Mouse (Mus musculus): ENCODE results near the gene Gm49383. TPM values are rescaled to one million over a fixed set of nuclear protein-coding genes. Genes with fewer than 3 reads are reported as not detected.

Gm49383 gene
- total RNA-seq, 1 experiment = 11.7 TPM

DNA sequence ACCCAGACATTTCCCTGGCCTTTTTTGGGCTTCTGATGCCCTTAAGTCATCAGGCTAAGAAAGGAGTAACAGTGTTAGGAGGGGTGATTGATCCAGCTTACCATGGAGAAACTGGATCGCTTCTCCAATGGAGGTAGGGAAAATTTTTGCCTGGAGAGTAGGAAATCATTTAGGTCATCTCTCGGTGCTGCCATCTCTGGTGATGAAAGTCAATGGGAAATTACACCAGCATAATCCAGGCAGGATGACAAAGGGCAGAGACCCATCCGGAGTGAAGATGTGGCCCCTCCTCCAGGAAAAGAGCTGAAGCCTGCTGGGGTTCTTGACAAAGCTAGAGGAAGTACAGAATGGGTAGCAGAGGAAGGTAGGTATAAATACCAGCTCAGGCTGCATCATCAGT, 41.4 kb upstream of the Gm49383 start:
- in situ Hi-C loops (cut with MboI; ENCODE audit: low sequenced_read_pairs in 2 of 2, unreplicated experiment in 2 of 2) = no loop called here
- no peak for DNase-seq (ENCODE audit: low read depth, low spot score)
- Histone ChIP-seq H3K9me3 (ENCODE audit: control insufficient read depth, insufficient read depth, low read depth, low read length) (no peaks in the 10 kb centered on the region), H3K9ac (ENCODE audit: insufficient read depth, low read depth, low read length, poor library complexity, severe bottlenecking) (no peak overlapping the region), H3K27ac (ENCODE audit: insufficient read depth, low read depth, low read length, poor library complexity, severe bottlenecking) (no peak overlapping the region), H3K4me1 (ENCODE audit: control insufficient read depth in 2 of 2, insufficient read depth in 2 of 2, low read length in 2 of 2, poor library complexity in 1 of 2) (no peaks in the 10 kb centered on the region), H3K4me3 (ENCODE audit: insufficient read depth in 1 of 2, low read depth in 1 of 2, low read length in 2 of 2, poor library complexity in 1 of 2, severe bottlenecking in 1 of 2) (no peak overlapping the region), H3K36me3 (ENCODE audit: control insufficient read depth, insufficient read depth, low read length, poor library complexity, severe bottlenecking) (no peaks in the 10 kb centered on the region)
- no peak for TF ChIP-seq CHD2 (IDR thresholded peaks at IDR 0.05; ENCODE audit: low read depth, low read length)

DNA sequence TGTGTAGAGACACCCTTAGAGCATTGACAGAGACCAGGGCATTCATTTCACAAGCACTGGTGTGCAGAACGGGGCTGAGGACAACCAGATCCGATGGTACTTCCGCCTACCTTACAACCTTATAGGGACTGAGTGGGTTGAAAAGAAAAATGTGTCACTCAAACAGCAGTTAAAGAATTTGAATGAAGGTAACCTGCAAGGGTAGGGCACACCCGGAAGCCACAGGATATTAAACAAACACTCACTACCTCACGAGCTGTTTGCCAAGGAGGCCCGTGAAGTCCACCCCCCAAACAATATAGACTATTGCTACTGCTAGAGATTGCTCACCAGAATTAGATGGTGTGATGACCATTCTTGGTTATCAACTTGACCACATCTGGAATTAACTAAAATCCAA, 38.9 kb upstream of the Gm49383 start:
- in situ Hi-C loops (cut with MboI; ENCODE audit: low sequenced_read_pairs in 2 of 2, unreplicated experiment in 2 of 2) = no loop called here
- H3K9me3 ChIP-seq (ENCODE audit: control insufficient read depth, insufficient read depth, low read depth, low read length) = no peaks in the 10 kb centered on the region

DNA sequence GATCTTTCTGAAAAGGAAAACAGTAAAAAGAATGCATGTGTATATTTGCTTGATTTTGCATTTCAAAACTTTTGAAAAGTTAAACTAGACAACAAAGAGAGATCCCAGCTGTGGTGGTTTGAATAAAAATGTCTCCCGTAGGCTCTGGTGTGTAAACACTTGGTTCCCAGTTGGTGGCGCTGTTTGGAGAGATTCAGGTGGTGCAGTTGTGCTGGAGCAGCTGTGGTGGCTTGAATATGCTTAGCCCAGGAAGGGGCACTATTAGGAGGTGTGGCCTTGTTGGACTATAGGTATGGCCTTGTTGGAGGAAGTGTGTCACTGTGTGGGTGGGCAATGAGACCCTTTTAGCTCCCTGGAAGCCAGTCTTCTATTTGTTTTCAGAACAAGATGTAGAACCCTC, 32.3 kb upstream of the Gm49383 start:
- DNase-seq (ENCODE audit: low read depth, low spot score) = peak; percentile 72
- Histone ChIP-seq H3K4me3 (ENCODE audit: insufficient read depth in 1 of 2, low read depth in 1 of 2, low read length in 2 of 2, poor library complexity in 1 of 2, severe bottlenecking in 1 of 2) (no peak overlapping the region), H3K36me3 (ENCODE audit: control insufficient read depth, insufficient read depth, low read length, poor library complexity, severe bottlenecking) (peaks cover 8% of the 10 kb centered on the region; the same call in 1 of the 2 replicates), H3K9me3 (ENCODE audit: control insufficient read depth, insufficient read depth, low read depth, low read length) (no peaks in the 10 kb centered on the region), H3K27ac (ENCODE audit: insufficient read depth, low read depth, low read length, poor library complexity, severe bottlenecking) (no peak overlapping the region), H3K4me1 (ENCODE audit: control insufficient read depth in 2 of 2, insufficient read depth in 2 of 2, low read length in 2 of 2, poor library complexity in 1 of 2) (peaks cover 1 to 5% of the 10 kb centered on the region in 2 experiments; a peak in 2 of 4 replicates), H3K9ac (ENCODE audit: insufficient read depth, low read depth, low read length, poor library complexity, severe bottlenecking) (no peak overlapping the region)
- TF ChIP-seq MAFK (IDR thresholded peaks at IDR 0.05; ENCODE audit: insufficient read depth, low read depth, low read length) (no peak), HCFC1 (IDR thresholded peaks at IDR 0.05; ENCODE audit: borderline replicate concordance, insufficient read depth, low read length) (no peak), ZC3H11A (IDR thresholded peaks at IDR 0.05; ENCODE audit: borderline replicate concordance, low read depth, low read length) (no peak), ZNF384 (IDR thresholded peaks at IDR 0.05; ENCODE audit: low read depth, low read length) (no peak), CHD2 (IDR thresholded peaks at IDR 0.05; ENCODE audit: low read depth, low read length) (no peak)
- in situ Hi-C loops (cut with MboI; ENCODE audit: low sequenced_read_pairs in 2 of 2, unreplicated experiment in 2 of 2) = no loop called here

More for the DNA sequence above, 38.9 kb upstream of the Gm49383 start:
- Histone ChIP-seq H3K9ac (ENCODE audit: insufficient read depth, low read depth, low read length, poor library complexity, severe bottlenecking) (no peak overlapping the region), H3K36me3 (ENCODE audit: control insufficient read depth, insufficient read depth, low read length, poor library complexity, severe bottlenecking) (no peaks in the 10 kb centered on the region), H3K4me3 (ENCODE audit: insufficient read depth in 1 of 2, low read depth in 1 of 2, low read length in 2 of 2, poor library complexity in 1 of 2, severe bottlenecking in 1 of 2) (no peak overlapping the region), H3K4me1 (ENCODE audit: control insufficient read depth in 2 of 2, insufficient read depth in 2 of 2, low read length in 2 of 2, poor library complexity in 1 of 2) (no peaks in the 10 kb centered on the region), H3K27ac (ENCODE audit: insufficient read depth, low read depth, low read length, poor library complexity, severe bottlenecking) (no peak overlapping the region)
- DNase-seq (ENCODE audit: low read depth, low spot score) = no peak
- no peak for TF ChIP-seq ZC3H11A (IDR thresholded peaks at IDR 0.05; ENCODE audit: borderline replicate concordance, low read depth, low read length)
- TF ChIP-seq MAFK (IDR thresholded peaks at IDR 0.05; ENCODE audit: insufficient read depth, low read depth, low read length) = no peak

DNA sequence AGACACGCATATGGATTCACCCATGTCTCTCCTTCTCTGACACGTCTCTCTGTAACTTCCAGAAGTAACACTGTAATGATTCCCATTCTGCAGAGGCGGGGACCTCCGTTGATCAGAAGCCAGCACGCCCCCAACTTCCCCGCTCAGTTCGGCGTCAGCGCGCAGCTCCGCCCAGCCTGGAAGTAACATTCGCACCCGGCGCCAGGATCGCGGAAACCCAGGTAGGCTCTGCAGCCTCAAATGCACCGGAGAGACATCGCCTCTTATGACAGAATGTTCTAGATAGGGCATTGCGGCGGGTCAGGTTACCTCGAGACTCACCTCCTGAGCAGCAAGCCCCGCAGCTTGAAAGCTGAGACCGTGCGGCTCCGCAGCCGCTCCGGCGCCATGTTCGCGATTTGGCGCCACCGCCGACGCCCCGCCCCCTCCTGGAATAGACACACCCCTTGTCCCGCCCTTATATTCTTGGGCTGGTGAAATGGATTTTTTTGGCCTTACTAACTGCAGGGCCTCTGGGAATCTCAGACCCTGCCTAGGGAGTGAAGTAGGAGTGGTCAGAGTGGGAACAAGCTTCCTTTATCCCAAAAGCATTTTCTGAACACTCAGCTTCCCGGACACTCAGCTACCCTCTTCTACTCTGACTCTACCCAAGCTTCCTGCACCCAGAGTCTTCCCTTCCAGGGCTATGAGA, 31.0 kb upstream of the Gm49383 start, which contains the start of gene Pole2:
TSS of gene Pole2 (minus strand) at position 420 of the 691 bp plus-strand sequence.
- in situ Hi-C loops (cut with MboI; ENCODE audit: low sequenced_read_pairs in 2 of 2, unreplicated experiment in 2 of 2) = no loop called here

More for the DNA sequence above, 31.0 kb upstream of the Gm49383 start, which contains the start of gene Pole2:
- Histone ChIP-seq H3K4me3 (ENCODE audit: insufficient read depth in 1 of 2, low read depth in 1 of 2, low read length in 2 of 2, poor library complexity in 1 of 2, severe bottlenecking in 1 of 2) (peak within 1 kb of the TSS; percentile 81 to 95), H3K9ac (ENCODE audit: insufficient read depth, low read depth, low read length, poor library complexity, severe bottlenecking) (peak within 1 kb of the TSS; percentile 96), H3K4me1 (ENCODE audit: control insufficient read depth in 2 of 2, insufficient read depth in 2 of 2, low read length in 2 of 2, poor library complexity in 1 of 2) (peaks cover 1 to 5% of the 10 kb centered on the region in 2 experiments; a peak in 2 of 4 replicates), H3K9me3 (ENCODE audit: control insufficient read depth, insufficient read depth, low read depth, low read length) (no peaks in the 10 kb centered on the region), H3K36me3 (ENCODE audit: control insufficient read depth, insufficient read depth, low read length, poor library complexity, severe bottlenecking) (peaks cover 11% of the 10 kb centered on the region; the same call in 1 of the 2 replicates), H3K27ac (ENCODE audit: insufficient read depth, low read depth, low read length, poor library complexity, severe bottlenecking) (peak within 1 kb of the TSS; percentile 80)
- TF ChIP-seq HCFC1 (IDR thresholded peaks at IDR 0.05; ENCODE audit: borderline replicate concordance, insufficient read depth, low read length) (peak; percentile 69; the same call in 1 of the 2 replicates), ZC3H11A (IDR thresholded peaks at IDR 0.05; ENCODE audit: borderline replicate concordance, low read depth, low read length) (no peak), MAFK (IDR thresholded peaks at IDR 0.05; ENCODE audit: insufficient read depth, low read depth, low read length) (no peak)
- peak; percentile 69 for DNase-seq (ENCODE audit: low read depth, low spot score)
